Mouse (Mus musculus) midbrain, embryonic 12.5 days (tissue): ENCODE data around the gene Numbl. TPM values are rescaled to one million over a fixed set of nuclear protein-coding genes. Genes with fewer than 3 reads are reported as not detected.

ENCODE experiments used
- ATAC-seq: fragments of 200-750 bp; cut with Nextera tagmentation; 2 replicates; pipeline ENCODE4 v1.8.0; 2017; ENCODE audit warnings: low read depth, moderate TSS enrichment, moderate library complexity; ENCODE audit not compliant: low FRiP score
- H3K27ac ChIP-seq: fragments of 300-500 bp; sonication (generic); replicated peaks from 2 replicates; pipeline ENCODE4 v1.5.1; 2016; ENCODE audit warnings: mild to moderate bottlenecking
- H3K27me3 ChIP-seq: fragments of 300-500 bp; sonication (generic); 2 replicates; pipeline ENCODE4 v1.6.1; 2016; ENCODE audit warnings: mild to moderate bottlenecking
- H3K36me3 ChIP-seq: fragments of 300-500 bp; sonication (generic); 2 replicates; pipeline ENCODE4 v1.6.1; 2016
- H3K4me1 ChIP-seq: fragments of 300-500 bp; sonication (generic); 2 replicates; pipeline ENCODE4 v1.6.1; 2016
- H3K4me2 ChIP-seq: fragments of 300-500 bp; sonication (generic); replicated peaks from 2 replicates; pipeline ENCODE4 v1.6.1; 2016; ENCODE audit warnings: mild to moderate bottlenecking, moderate library complexity
- H3K4me3 ChIP-seq: fragments of 300-500 bp; sonication (generic); 2 replicates; pipeline ENCODE4 v1.5.1; 2016; ENCODE audit warnings: mild to moderate bottlenecking
- H3K9ac ChIP-seq: fragments of 300-500 bp; sonication (generic); replicated peaks from 2 replicates; pipeline ENCODE4 v1.6.1; 2016; ENCODE audit warnings: mild to moderate bottlenecking, moderate library complexity
- H3K9me3 ChIP-seq: fragments of 300-500 bp; sonication (generic); 2 replicates; pipeline ENCODE4 v1.6.1; 2016; ENCODE audit warnings: mild to moderate bottlenecking
- WGBS: fragments of 180-500 bp; shearing (Covaris S2); methylation state at CpG from one replicate; pipeline ENCODE4 v1.1.7; 2016; 5-methylcytosine and 5-hydroxymethylcytosine counted together
- polyA plus RNA-seq: library from polyadenylated mRNA; unstranded; fragments of >200 nt; fragmentation: Nextera tagmentation; extraction: Ambion mirVana; gene quantifications from 2 replicates; pipeline ENCODE4 v1.2.1, GENCODE M21; 2016

The Numbl gene
- polyA plus RNA-seq, 1 experiment from 2014 or later = 61.2 TPM

GRCm38 (mm10) chr7:27277191-27277590, 19.0 kb downstream of the Numbl start:
- H3K36me3 ChIP-seq = peaks cover 88% of the 10 kb centered on the region
- WGBS = 98% methylated on average over 3 of the region's 3 CpGs

GRCm38 (mm10) chr7:27281717-27282116, 23.5 kb downstream of the Numbl start:
- Histone ChIP-seq H3K4me1 (peaks cover 10% of the 10 kb centered on the region), H3K9ac (no peak overlapping the region), H3K27me3 (peaks cover 19% of the 10 kb centered on the region), H3K27ac (no peak overlapping the region), H3K4me2 (no peak overlapping the region), H3K36me3 (peaks cover 60% of the 10 kb centered on the region), H3K9me3 (no peaks in the 10 kb centered on the region), H3K4me3 (no peak overlapping the region)
- 68% methylated on average over 13 of the region's 13 CpGs for WGBS
- no peak for ATAC-seq

More at GRCm38 (mm10) chr7:27277191-27277590, 19.0 kb downstream of the Numbl start:
- no peaks in the 10 kb centered on the region for H3K9me3 ChIP-seq
- no peak overlapping the region for H3K4me2 ChIP-seq
- no peaks in the 10 kb centered on the region for H3K27me3 ChIP-seq
- no peak overlapping the region for H3K9ac ChIP-seq
- ATAC-seq = no peak
- no peak overlapping the region for H3K4me3 ChIP-seq
- H3K4me1 ChIP-seq = no peaks in the 10 kb centered on the region
- H3K27ac ChIP-seq = no peak overlapping the region

DNA sequence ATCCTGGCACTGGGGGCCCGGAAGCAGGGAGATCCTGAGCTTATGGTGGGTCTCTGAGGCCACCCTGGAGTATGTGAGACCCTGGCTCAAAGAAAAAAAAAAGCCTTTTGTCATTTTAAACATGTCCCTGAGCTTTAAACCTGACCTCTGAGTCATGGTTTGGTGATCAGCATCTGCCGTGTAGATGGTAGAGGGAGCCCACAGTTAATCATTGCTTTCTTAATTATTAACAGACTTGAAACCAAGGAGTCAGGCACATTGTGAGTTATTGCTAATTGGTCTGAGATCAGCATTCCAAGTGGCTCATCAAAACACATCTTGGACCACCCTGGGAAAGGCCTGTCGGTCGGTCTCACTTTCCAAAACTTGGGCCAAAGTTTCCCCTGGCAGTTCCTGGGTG, 24.0 kb downstream of the Numbl start:
- no peak for ATAC-seq
- Histone ChIP-seq H3K27me3 (peaks cover 22% of the 10 kb centered on the region), H3K9me3 (no peaks in the 10 kb centered on the region), H3K36me3 (peaks cover 54% of the 10 kb centered on the region), H3K4me3 (no peak overlapping the region), H3K9ac (no peak overlapping the region), H3K27ac (no peak overlapping the region), H3K4me2 (no peak overlapping the region), H3K4me1 (peaks cover 10% of the 10 kb centered on the region)
- WGBS = 75% methylated on average over 4 of the region's 4 CpGs

DNA sequence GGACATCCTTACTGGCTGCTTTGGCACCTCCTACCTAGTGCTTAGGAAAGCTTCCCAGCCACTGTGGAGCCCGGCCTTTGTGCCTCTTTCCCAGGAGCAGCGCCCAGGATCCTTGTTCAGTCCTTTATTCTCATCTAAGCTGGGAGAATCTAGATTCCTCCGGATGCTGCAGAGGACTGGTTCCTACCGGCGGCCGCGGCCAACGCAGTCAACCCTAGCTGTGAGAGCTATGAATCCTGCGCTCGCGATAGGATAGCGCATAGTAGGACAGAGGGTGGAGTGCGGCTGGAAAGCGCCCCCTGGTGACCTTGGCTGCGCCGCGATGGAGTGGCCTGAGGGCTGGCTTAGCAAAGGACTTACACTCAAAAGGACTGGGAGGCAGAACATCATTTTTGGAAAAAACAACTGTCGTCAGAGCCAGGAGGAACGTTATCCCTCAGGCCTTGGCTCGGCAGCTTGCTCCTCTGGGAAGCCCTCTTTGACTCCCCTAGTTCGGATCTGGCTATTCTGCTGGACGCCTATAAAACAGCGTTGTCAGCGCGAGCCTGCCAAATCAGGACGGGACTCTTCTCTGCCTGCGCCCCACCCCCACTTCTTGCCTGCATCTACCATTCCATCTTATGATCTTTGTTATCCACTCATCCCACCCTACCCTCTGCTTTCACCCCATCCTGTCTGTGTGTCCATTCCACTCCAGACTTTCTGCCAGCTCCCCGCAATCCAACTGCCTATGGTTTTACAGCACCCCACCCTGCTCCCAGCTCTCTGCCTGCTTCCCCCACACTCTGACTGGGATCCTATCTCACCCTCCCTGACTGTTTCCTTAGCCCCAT, 26.8 kb downstream of the Numbl start:
- Histone ChIP-seq H3K27ac (no peak overlapping the region), H3K4me1 (peaks cover 10% of the 10 kb centered on the region), H3K36me3 (peaks cover 26% of the 10 kb centered on the region), H3K4me3 (peak overlapping the region; percentile 9; the same call in 1 of the 2 replicates), H3K4me2 (peak overlapping the region; percentile 35), H3K9me3 (no peaks in the 10 kb centered on the region), H3K27me3 (peaks cover 22% of the 10 kb centered on the region), H3K9ac (no peak overlapping the region)
- WGBS = 1% methylated on average over 28 of the region's 28 CpGs
- peak; percentile 64 for ATAC-seq

DNA sequence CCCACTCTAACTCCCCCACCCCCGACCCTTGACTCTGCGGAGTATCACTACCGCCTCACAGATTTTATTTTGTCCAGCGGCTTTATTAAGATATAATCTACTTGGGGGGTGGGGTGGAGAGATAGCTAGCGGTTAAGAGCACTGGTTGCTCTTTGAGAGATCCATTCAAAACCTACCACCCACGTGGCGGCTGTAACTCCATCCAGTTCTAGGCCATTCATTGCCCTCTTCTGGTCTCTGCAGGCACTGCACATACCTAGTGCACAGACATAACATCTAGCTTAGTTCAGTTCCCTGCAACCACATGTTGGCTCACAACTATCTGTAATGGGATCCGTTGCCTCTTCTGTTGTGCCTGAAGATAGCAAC, 27.4 kb downstream of the Numbl start:
- peaks cover 21% of the 10 kb centered on the region for H3K36me3 ChIP-seq
- peaks cover 22% of the 10 kb centered on the region for H3K27me3 ChIP-seq
- peaks cover 10% of the 10 kb centered on the region for H3K4me1 ChIP-seq
- ATAC-seq = peak; percentile 79
- H3K4me3 ChIP-seq = peak overlapping the region; percentile 9; the same call in 1 of the 2 replicates
- no peaks in the 10 kb centered on the region for H3K9me3 ChIP-seq
- H3K4me2 ChIP-seq = peak overlapping the region; percentile 35
- 7% methylated on average over 8 of the region's 8 CpGs for WGBS
- H3K9ac ChIP-seq = no peak overlapping the region
- no peak overlapping the region for H3K27ac ChIP-seq

DNA sequence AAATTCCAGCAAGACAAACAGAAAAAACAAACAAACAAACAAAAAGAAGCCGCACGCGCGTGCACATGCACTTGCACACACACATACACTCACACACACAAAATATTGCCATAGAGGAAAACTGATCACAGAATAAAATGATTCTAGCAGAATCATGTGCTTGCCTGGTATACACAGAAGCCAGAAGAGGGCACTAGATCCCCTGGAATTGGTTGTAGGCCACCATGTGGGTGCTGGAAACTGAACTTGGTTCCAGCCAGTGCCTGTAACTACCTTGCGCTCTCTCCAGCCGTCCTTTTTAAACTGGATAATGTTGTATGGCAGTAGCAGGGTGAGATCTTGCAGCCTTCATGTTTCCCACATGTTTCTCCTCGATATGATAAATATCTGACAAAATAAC, 30.5 kb downstream of the Numbl start:
- H3K36me3 ChIP-seq = no peaks in the 10 kb centered on the region
- H3K9me3 ChIP-seq = no peaks in the 10 kb centered on the region
- peaks cover 10% of the 10 kb centered on the region for H3K4me1 ChIP-seq
- no peak overlapping the region for H3K27ac ChIP-seq
- peaks cover 22% of the 10 kb centered on the region for H3K27me3 ChIP-seq
- H3K4me3 ChIP-seq = no peak overlapping the region
- WGBS = 86% methylated on average over 7 of the region's 7 CpGs
- no peak overlapping the region for H3K9ac ChIP-seq
- H3K4me2 ChIP-seq = no peak overlapping the region
- ATAC-seq = no peak

GRCm38 (mm10) chr7:27290555-27290954, 32.3 kb downstream of the Numbl start:
- WGBS = 79% methylated on average over 2 of the region's 2 CpGs
- ATAC-seq = no peak

DNA sequence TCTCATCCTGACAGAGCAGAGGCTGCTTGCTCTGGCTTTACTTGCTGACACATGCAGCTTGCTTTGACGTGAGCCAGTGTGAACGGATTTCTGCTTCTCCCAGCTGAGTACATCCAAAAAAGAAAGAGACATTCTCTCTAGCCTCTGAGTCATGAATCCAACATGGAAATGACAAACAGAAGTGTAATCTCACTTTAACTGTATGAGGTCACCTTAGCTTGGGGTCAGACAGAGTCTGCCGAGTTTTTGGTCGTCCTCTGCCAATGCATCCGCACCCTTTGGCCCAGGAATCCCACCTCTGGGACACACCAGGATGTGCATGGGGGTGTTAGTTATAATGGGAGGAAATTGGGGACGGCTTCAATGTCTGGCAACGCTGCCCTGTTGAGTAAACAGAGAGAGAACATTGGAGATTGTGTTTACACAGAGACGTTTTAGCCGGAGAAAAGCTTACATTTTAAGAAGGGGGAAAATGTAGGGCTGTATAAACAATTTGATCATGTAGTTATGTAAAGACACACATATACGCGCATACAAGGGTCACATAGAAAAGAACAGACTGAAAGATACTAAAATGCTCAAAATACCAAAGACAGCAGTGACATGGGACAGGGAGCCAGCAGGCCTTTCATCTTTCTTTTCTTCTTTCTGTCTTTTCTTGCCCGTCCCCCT, 33.7 kb downstream of the Numbl start:
- Histone ChIP-seq H3K4me3 (no peak overlapping the region), H3K36me3 (no peaks in the 10 kb centered on the region), H3K4me1 (no peaks in the 10 kb centered on the region), H3K9ac (no peak overlapping the region), H3K9me3 (no peaks in the 10 kb centered on the region), H3K4me2 (no peak overlapping the region), H3K27me3 (0 out of 2 replicates have a peak, but pooled peaks cover under 1% of the 10 kb centered on the region), H3K27ac (no peak overlapping the region)
- 71% methylated on average over 12 of the region's 12 CpGs for WGBS
- no peak for ATAC-seq

More at GRCm38 (mm10) chr7:27290555-27290954, 32.3 kb downstream of the Numbl start:
- H3K9ac ChIP-seq = no peak overlapping the region
- no peaks in the 10 kb centered on the region for H3K36me3 ChIP-seq
- peaks cover 5% of the 10 kb centered on the region; the same call in 1 of the 2 replicates for H3K27me3 ChIP-seq
- no peaks in the 10 kb centered on the region for H3K9me3 ChIP-seq
- H3K4me2 ChIP-seq = no peak overlapping the region
- no peak overlapping the region for H3K27ac ChIP-seq
- H3K4me3 ChIP-seq = no peak overlapping the region
- H3K4me1 ChIP-seq = peaks cover 1% of the 10 kb centered on the region; the same call in 1 of the 2 replicates

- H3K9ac ChIP-seq = no peak overlapping the region
- H3K36me3 ChIP-seq = no peaks in the 10 kb centered on the region
- H3K9me3 ChIP-seq = no peaks in the 10 kb centered on the region
- no peak overlapping the region for H3K4me3 ChIP-seq
- ATAC-seq = no peak
- no peaks in the 10 kb centered on the region for H3K4me1 ChIP-seq
- no peak overlapping the region for H3K27ac ChIP-seq
- 80% methylated on average over 4 of the region's 4 CpGs for WGBS
- H3K4me2 ChIP-seq = no peak overlapping the region
- H3K27me3 ChIP-seq = 0 out of 2 replicates have a peak, but pooled peaks cover 3% of the 10 kb centered on the region
Observed at GRCm38 (mm10) chr7:27295956-27296355, 37.7 kb downstream of the Numbl start.

- 89% methylated on average over 4 of the region's 4 CpGs for whole genome bisulfite sequencing
Observed at GRCm38 (mm10) chr7:27296518-27296917, 38.3 kb downstream of the Numbl start.

DNA sequence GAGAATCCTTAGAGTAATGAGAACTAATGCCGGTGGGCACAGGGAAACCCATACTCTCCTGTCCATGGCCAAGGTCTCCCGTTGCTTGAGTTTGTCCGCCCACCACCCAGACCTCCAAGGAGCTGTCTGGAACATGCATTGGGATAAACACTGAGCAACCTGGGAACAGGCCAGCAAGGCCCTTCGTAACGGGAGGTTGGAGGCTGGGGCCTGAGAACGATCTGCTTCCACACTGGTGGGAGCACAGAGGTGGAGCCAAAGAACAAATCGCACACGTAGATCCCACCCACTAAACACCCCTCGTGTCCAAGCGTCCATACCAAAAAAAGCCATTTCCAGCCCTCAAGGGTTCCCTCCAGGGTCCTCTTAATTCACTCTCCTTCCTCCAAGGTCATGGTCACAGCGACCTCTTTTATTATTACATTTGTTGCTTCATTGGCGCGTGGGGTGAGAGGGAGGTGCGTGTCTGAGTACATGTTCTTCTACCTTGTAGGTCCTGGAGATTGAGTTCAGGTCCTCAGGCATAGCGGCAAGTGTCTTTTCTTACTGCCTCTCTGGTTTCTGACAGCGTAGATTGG, 39.9 kb downstream of the Numbl start:
- no peak overlapping the region for H3K4me2 ChIP-seq
- no peak for ATAC-seq
- H3K36me3 ChIP-seq = no peaks in the 10 kb centered on the region
- no peak overlapping the region for H3K9ac ChIP-seq
- H3K4me3 ChIP-seq = no peak overlapping the region
- 0 out of 2 replicates have a peak, but pooled peaks cover 8% of the 10 kb centered on the region for H3K27me3 ChIP-seq
- H3K9me3 ChIP-seq = no peaks in the 10 kb centered on the region
- WGBS = 90% methylated on average over 16 of the region's 16 CpGs
- H3K27ac ChIP-seq = no peak overlapping the region
- H3K4me1 ChIP-seq = no peaks in the 10 kb centered on the region

More at GRCm38 (mm10) chr7:27296518-27296917, 38.3 kb downstream of the Numbl start:
- Histone ChIP-seq H3K9ac (no peak overlapping the region), H3K27me3 (0 out of 2 replicates have a peak, but pooled peaks cover 3% of the 10 kb centered on the region), H3K4me1 (no peaks in the 10 kb centered on the region), H3K36me3 (no peaks in the 10 kb centered on the region), H3K27ac (no peak overlapping the region), H3K9me3 (no peaks in the 10 kb centered on the region), H3K4me3 (no peak overlapping the region), H3K4me2 (no peak overlapping the region)
- no peak for ATAC-seq

DNA sequence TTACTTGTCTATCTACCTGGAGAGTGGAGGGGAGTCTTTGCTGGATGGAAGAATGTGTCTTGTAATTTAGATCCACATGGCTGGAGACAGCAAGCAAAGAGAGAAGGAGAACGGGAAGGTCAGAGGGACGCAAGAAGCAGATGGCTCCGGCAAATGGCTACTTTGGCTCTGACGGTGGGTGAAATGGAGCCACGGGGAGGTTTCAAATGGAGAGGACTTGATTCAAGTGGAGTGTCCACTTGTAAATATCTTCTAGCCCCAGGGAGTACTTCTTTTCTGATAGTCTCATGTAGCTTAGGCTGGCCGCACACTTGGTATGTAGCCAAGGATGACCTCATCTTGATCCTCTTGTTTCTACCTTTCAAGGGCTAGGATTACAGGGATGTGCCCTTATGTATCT, 40.6 kb downstream of the Numbl start:
- 93% methylated on average over 6 of the region's 6 CpGs for WGBS
- H3K4me1 ChIP-seq = no peaks in the 10 kb centered on the region
- no peaks in the 10 kb centered on the region for H3K36me3 ChIP-seq
- 0 out of 2 replicates have a peak, but pooled peaks cover 9% of the 10 kb centered on the region for H3K27me3 ChIP-seq
- no peak overlapping the region for H3K27ac ChIP-seq
- no peaks in the 10 kb centered on the region for H3K9me3 ChIP-seq
- no peak overlapping the region for H3K9ac ChIP-seq
- no peak for ATAC-seq
- H3K4me2 ChIP-seq = no peak overlapping the region
- no peak overlapping the region for H3K4me3 ChIP-seq
